Mouse (Mus musculus): ENCODE data around the gene Meis1.

DNA sequence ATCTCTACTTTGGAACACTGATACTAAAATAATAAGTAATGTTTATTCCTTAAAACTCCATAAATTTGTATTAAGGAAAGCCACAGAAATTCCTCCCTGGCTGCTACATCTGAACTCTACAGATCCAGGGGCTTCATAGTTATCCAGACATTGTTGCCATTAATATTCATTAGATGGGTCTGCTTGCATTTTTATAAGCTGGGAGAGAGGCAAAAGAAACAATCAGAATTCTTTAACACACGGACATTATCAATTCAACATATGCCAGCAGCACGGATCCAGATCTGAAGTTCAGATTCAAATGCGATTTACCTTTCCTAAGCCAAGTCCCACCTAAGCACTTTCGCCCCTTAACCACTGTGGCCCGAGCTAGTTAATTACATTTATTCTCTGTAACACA is 100.9 kb downstream of the Meis1 start:
- TF ChIP-seq POLR2A (IDR thresholded peaks at IDR 0.05; ENCODE audit: low read depth, low read length) (no peak), CTCF (IDR thresholded peaks at IDR 0.05; ENCODE audit: extremely low read depth, insufficient read depth, insufficient read length, insufficient replicate concordance) (no peak)
